Mouse (Mus musculus): Measurements from ENCODE around the gene Myo5c.

GRCm38 (mm10) chr9:75303701-75304261 lies 72.0 kb downstream of the Myo5c start:
- no peak for TF ChIP-seq CTCF (IDR thresholded peaks at IDR 0.05; ENCODE audit: extremely low read depth, insufficient read length, insufficient replicate concordance, low read depth, low read length)
- TF ChIP-seq POLR2A (IDR thresholded peaks at IDR 0.05; ENCODE audit: low read depth, low read length): no peak
